Mouse (Mus musculus) liver, embryonic 11.5 days (tissue): ENCODE results near the gene Kif1b. TPM values are rescaled to one million over a fixed set of nuclear protein-coding genes. Genes with fewer than 3 reads are reported as not detected.

Experiments
- polyA plus RNA-seq: library from polyadenylated mRNA; unstranded; fragments of >200 nt; fragmentation: Nextera tagmentation; extraction: Ambion mirVana; gene quantifications from 2 replicates; pipeline ENCODE4 v1.2.1, GENCODE M21; 2014

The Kif1b gene
- polyA plus RNA-seq, 1 experiment from 2014 or later = 14.8 TPM

Other genes with a start within 250 kb of the Kif1b start
- 45.2 and 46.8 TPM in 2 replicates for gene Pex14, start 207.8 kb downstream of the Kif1b start, polyA plus RNA-seq
- 37.4 and 37.7 TPM in 2 replicates for gene Dffa, start 203.5 kb downstream of the Kif1b start, polyA plus RNA-seq
- gene Cort, start 180.9 kb downstream of the Kif1b start, polyA plus RNA-seq = 0.26 and 0.38 TPM in 2 replicates
- 37.0 and 37.1 TPM in 2 replicates for gene Cenps, start 170.1 kb downstream of the Kif1b start, polyA plus RNA-seq
- 49.9 and 57.3 TPM in 2 replicates for gene Pgd, start 140.9 kb downstream of the Kif1b start, polyA plus RNA-seq
- gene Ube4b, start 119.1 kb upstream of the Kif1b start, polyA plus RNA-seq = 35.0 and 37.4 TPM in 2 replicates
- not detected in 2 replicates for gene Rbp7, start 147.3 kb upstream of the Kif1b start, polyA plus RNA-seq
- gene Tmem274, start 169.7 kb upstream of the Kif1b start, polyA plus RNA-seq = 0.31 TPM in 1 of 2 replicates, not detected in the other
- gene Nmnat1, start 177.5 kb upstream of the Kif1b start, polyA plus RNA-seq = 13.0 and 14.3 TPM in 2 replicates
- gene Lzic, start 177.5 kb upstream of the Kif1b start, polyA plus RNA-seq = 41.8 and 43.6 TPM in 2 replicates
- 21.4 and 24.6 TPM in 2 replicates for gene Ctnnbip1, start 210.5 kb upstream of the Kif1b start, polyA plus RNA-seq